Mouse (Mus musculus) forebrain, postnatal 0 days (tissue): ENCODE results near the gene Cstf3. TPM values are rescaled to one million over a fixed set of nuclear protein-coding genes. Genes with fewer than 3 reads are reported as not detected.

Experiments used
- ATAC-seq: fragments of 200-750 bp; cut with Nextera tagmentation; 2 replicates; pipeline ENCODE4 v1.8.0; 2017; ENCODE audit warnings: mild to moderate bottlenecking, moderate library complexity
- DNase-seq: peaks from one replicate; pipeline ENCODE4 v3.0.0-alpha.2; 2015
- H3K27ac ChIP-seq: fragments of 300-500 bp; sonication (generic); 2 replicates; pipeline ENCODE4 v1.5.1; 2014; ENCODE audit warnings: low read depth, mild to moderate bottlenecking, antibody characterized with exemption, low read length, moderate library complexity, mixed read lengths
- H3K27me3 ChIP-seq: fragments of 300-500 bp; sonication (generic); 2 replicates; pipeline ENCODE4 v1.6.1; 2014; ENCODE audit warnings: mild to moderate bottlenecking, low read length, mixed read lengths; ENCODE audit not compliant: insufficient read depth
- H3K36me3 ChIP-seq: fragments of 300-500 bp; sonication (generic); 2 replicates; pipeline ENCODE4 v1.6.1; 2014; ENCODE audit warnings: mild to moderate bottlenecking, moderate library complexity; ENCODE audit not compliant: insufficient read depth
- H3K4me1 ChIP-seq: fragments of 300-500 bp; sonication (generic); 2 replicates; pipeline ENCODE4 v1.6.1; 2014; ENCODE audit warnings: antibody characterized with exemption; ENCODE audit not compliant: insufficient read depth
- H3K4me2 ChIP-seq: fragments of 300-500 bp; sonication (generic); 2 replicates; pipeline ENCODE4 v1.6.1; 2014; ENCODE audit warnings: low read depth, mild to moderate bottlenecking, moderate library complexity
- H3K4me3 ChIP-seq: fragments of 300-500 bp; sonication (generic); 2 replicates; pipeline ENCODE4 v1.5.1; 2014; ENCODE audit warnings: low read depth, low read length, mixed read lengths
- H3K9ac ChIP-seq: fragments of 300-500 bp; sonication (generic); 2 replicates; pipeline ENCODE4 v1.6.1; 2014; ENCODE audit warnings: mild to moderate bottlenecking
- H3K9me3 ChIP-seq: fragments of 300-500 bp; sonication (generic); 2 replicates; pipeline ENCODE4 v1.6.1; 2016; ENCODE audit warnings: low read length
- CTCF ChIP-seq: sonication (generic); IDR thresholded peaks from 2 replicates; pipeline ENCODE4 v1.5.1; 2016; ENCODE audit warnings: antibody characterized with exemption, control low read depth, low read depth
- WGBS: fragments of 180-500 bp; shearing (Covaris S2); extraction: QIAGEN DNeasy Blood & Tissue Kit; methylation state at CpG from one replicate; pipeline ENCODE4 v1.1.7; 2014; 5-methylcytosine and 5-hydroxymethylcytosine counted together
- polyA plus RNA-seq: library from polyadenylated mRNA; unstranded; fragments of >200 nt; fragmentation: Nextera tagmentation; extraction: Ambion mirVana; gene quantifications from 2 replicates; pipeline ENCODE4 v1.2.1, GENCODE M21; 2015
- total RNA-seq: library from RNA; depleted of rRNA; stranded (reverse); fragments of >200 nt; gene quantifications from 2 replicates; pipeline ENCODE4 v1.2.3, GENCODE M21; 2014

The Cstf3 gene
- total and polyA plus RNA-seq, 2 experiments from 2014 or later, result 33.5 to 65.3 TPM

DNA sequence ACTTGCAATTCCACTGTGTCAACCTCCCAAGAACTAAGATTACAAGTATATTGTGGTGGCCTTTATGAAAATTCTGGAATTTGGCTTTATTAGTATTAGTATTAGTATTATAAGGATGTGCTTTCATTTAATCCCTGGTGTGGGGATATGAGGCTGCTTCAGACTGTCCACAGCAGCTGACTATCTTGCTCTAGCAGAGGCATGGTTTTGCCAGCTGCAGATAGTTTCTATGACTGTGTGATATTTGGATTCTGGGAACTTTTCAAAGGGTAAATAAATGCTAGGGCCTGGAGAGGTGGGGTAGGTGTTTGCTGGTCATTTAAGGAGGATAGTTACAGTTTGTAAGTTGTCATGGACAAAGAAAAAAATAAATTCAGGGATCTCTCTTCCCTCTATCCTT is 81.4 kb downstream of the Cstf3 start:
- Histone ChIP-seq H3K4me3 (no peak overlapping the region), H3K9ac (no peak overlapping the region), H3K27me3 (no peaks in the 10 kb centered on the region), H3K4me1 (no peaks in the 10 kb centered on the region), H3K36me3 (peaks cover 7% of the 10 kb centered on the region; the same call in 1 of the 2 replicates), H3K9me3 (no peaks in the 10 kb centered on the region), H3K27ac (no peak overlapping the region), H3K4me2 (no peak overlapping the region)
- ATAC-seq (no peak), DNase-seq (no peak)
- TF ChIP-seq CTCF, result no peak

GRCm38 (mm10) chr2:104677326-104677725 is 87.0 kb downstream of the Cstf3 start:
- no peak overlapping the region for H3K27ac ChIP-seq
- no peak overlapping the region for H3K4me2 ChIP-seq
- H3K9ac ChIP-seq, result no peak overlapping the region
- 88% methylated on average over 3 of the region's 3 CpGs for WGBS
- no peaks in the 10 kb centered on the region for H3K27me3 ChIP-seq
- no peaks in the 10 kb centered on the region for H3K4me1 ChIP-seq
- no peak overlapping the region for H3K4me3 ChIP-seq
- no peaks in the 10 kb centered on the region for H3K9me3 ChIP-seq
- peaks cover 45% of the 10 kb centered on the region for H3K36me3 ChIP-seq
- DNase-seq (no peak), ATAC-seq (no peak)
- no peak for TF ChIP-seq CTCF

- Histone ChIP-seq H3K4me2 (no peak overlapping the region), H3K27ac (no peak overlapping the region), H3K4me3 (no peak overlapping the region), H3K36me3 (peaks cover 66% of the 10 kb centered on the region), H3K9me3 (no peaks in the 10 kb centered on the region), H3K4me1 (no peaks in the 10 kb centered on the region), H3K27me3 (no peaks in the 10 kb centered on the region), H3K9ac (no peak overlapping the region)
- 93% methylated on average over 4 of the region's 4 CpGs for WGBS
- no peak for ATAC-seq
- DNase-seq, result no peak
- no peak for TF ChIP-seq CTCF
Measured at GRCm38 (mm10) chr2:104684771-104685170, 94.4 kb downstream of the Cstf3 start.

DNA sequence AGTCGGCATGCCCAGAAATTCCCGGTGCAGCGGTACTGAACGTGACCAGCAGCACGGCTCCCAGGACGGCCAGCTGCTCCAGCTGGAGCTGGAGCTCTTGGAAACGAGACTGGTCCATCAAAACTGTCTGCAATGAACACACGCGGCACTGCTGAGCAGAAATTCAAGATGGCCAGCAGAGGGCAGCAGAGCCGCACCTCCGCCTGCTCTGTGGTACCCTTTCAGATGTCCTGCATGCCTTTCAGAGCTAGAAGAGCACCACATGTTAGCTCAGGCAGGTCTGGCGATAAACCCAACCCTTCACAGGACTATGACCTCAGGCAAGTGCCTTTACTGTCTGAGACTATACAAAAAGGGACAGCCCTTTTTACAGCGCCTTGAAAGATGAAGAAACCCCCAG is 95.1 kb downstream of the Cstf3 start:
- H3K4me1 ChIP-seq, result no peaks in the 10 kb centered on the region
- H3K9me3 ChIP-seq, result no peaks in the 10 kb centered on the region
- DNase-seq, result peak; percentile 88
- ATAC-seq, result peak; percentile 95
- WGBS, result 5% methylated on average over 13 of the region's 13 CpGs
- no peak overlapping the region for H3K9ac ChIP-seq
- no peak overlapping the region for H3K4me2 ChIP-seq
- no peak overlapping the region for H3K4me3 ChIP-seq
- peaks cover 60% of the 10 kb centered on the region for H3K36me3 ChIP-seq
- peak; percentile 99 for TF ChIP-seq CTCF
- no peaks in the 10 kb centered on the region for H3K27me3 ChIP-seq
- no peak overlapping the region for H3K27ac ChIP-seq

DNA sequence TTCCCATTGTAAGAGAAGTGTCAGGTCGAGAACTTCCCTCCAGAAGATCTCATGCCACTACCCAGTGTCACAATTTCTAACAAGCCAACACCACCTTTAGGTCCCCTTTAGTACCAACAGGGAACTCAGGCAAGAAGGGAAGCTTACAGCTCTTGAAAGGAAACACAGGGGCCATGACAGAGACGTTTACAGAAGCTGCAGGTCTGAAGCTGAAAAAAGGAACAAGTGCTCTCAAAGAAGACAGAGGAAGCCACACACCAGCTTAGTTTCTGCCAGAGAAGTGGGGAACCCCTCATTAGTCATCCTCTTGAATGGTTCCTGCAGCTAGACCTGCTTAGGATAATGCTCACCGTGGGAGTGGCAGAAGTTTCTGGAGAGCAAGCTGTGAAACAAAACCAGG is 96.9 kb downstream of the Cstf3 start:
- ATAC-seq, result no peak
- no peak overlapping the region for H3K27ac ChIP-seq
- H3K4me3 ChIP-seq, result no peak overlapping the region
- H3K36me3 ChIP-seq, result peaks cover 41% of the 10 kb centered on the region
- DNase-seq, result no peak
- H3K4me1 ChIP-seq, result no peaks in the 10 kb centered on the region
- H3K9me3 ChIP-seq, result no peaks in the 10 kb centered on the region
- 71% methylated on average over 3 of the region's 3 CpGs for WGBS
- TF ChIP-seq CTCF, result no peak
- no peaks in the 10 kb centered on the region for H3K27me3 ChIP-seq
- no peak overlapping the region for H3K9ac ChIP-seq
- no peak overlapping the region for H3K4me2 ChIP-seq

DNA sequence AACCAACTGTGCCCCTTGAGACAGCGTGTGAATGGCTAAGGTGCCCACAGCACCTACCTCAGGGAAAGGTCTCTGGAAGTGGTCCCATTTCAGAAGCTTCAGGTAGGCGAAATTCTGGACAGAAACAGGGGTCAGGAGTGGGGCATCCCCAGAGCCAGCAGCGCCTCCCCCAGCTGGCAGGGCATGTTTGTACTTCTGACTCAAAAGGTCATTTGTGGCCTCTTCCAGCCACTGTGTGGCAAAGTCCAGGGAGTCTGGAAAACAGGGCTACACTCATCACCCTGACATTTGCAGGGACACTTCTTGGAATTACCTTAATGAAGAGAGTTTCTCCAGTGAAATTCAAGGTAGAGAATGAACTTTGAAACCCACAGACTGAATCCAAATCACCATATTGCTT is 98.0 kb downstream of the Cstf3 start:
- Histone ChIP-seq H3K9ac (no peak overlapping the region), H3K36me3 (peaks cover 33% of the 10 kb centered on the region), H3K27ac (no peak overlapping the region), H3K4me2 (no peak overlapping the region), H3K4me1 (no peaks in the 10 kb centered on the region), H3K4me3 (no peak overlapping the region), H3K27me3 (no peaks in the 10 kb centered on the region), H3K9me3 (no peaks in the 10 kb centered on the region)
- no peak for DNase-seq
- 91% methylated on average over 3 of the region's 3 CpGs for WGBS
- ATAC-seq, result no peak
- no peak for TF ChIP-seq CTCF

- H3K27me3 ChIP-seq, result no peaks in the 10 kb centered on the region
- TF ChIP-seq CTCF, result no peak
- H3K4me1 ChIP-seq, result no peaks in the 10 kb centered on the region
- WGBS, result 72% methylated on average over 8 of the region's 8 CpGs
- H3K9me3 ChIP-seq, result no peaks in the 10 kb centered on the region
- H3K4me3 ChIP-seq, result no peak overlapping the region
- ATAC-seq, result no peak
- no peak for DNase-seq
- H3K27ac ChIP-seq, result no peak overlapping the region
- H3K4me2 ChIP-seq, result no peak overlapping the region
- H3K36me3 ChIP-seq, result peaks cover 29% of the 10 kb centered on the region
- H3K9ac ChIP-seq, result no peak overlapping the region
Measured at GRCm38 (mm10) chr2:104688724-104689123, 98.4 kb downstream of the Cstf3 start.

GRCm38 (mm10) chr2:104690720-104691119 is 100.4 kb downstream of the Cstf3 start:
- peaks cover 17% of the 10 kb centered on the region for H3K36me3 ChIP-seq
- DNase-seq, result no peak
- no peaks in the 10 kb centered on the region for H3K4me1 ChIP-seq
- no peak overlapping the region for H3K27ac ChIP-seq
- no peak overlapping the region for H3K4me2 ChIP-seq
- no peaks in the 10 kb centered on the region for H3K9me3 ChIP-seq
- H3K27me3 ChIP-seq, result no peaks in the 10 kb centered on the region
- WGBS, result 69% methylated on average over 4 of the region's 4 CpGs
- no peak overlapping the region for H3K9ac ChIP-seq
- H3K4me3 ChIP-seq, result no peak overlapping the region
- no peak for ATAC-seq
- TF ChIP-seq CTCF, result no peak
